Mouse (Mus musculus): ENCODE data around the gene Slc15a5. TPM values are rescaled to one million over a fixed set of nuclear protein-coding genes. Genes with fewer than 3 reads are reported as not detected.

The Slc15a5 gene
- polyA plus RNA-seq, 1 experiment from 2014 or later: not detected

DNA sequence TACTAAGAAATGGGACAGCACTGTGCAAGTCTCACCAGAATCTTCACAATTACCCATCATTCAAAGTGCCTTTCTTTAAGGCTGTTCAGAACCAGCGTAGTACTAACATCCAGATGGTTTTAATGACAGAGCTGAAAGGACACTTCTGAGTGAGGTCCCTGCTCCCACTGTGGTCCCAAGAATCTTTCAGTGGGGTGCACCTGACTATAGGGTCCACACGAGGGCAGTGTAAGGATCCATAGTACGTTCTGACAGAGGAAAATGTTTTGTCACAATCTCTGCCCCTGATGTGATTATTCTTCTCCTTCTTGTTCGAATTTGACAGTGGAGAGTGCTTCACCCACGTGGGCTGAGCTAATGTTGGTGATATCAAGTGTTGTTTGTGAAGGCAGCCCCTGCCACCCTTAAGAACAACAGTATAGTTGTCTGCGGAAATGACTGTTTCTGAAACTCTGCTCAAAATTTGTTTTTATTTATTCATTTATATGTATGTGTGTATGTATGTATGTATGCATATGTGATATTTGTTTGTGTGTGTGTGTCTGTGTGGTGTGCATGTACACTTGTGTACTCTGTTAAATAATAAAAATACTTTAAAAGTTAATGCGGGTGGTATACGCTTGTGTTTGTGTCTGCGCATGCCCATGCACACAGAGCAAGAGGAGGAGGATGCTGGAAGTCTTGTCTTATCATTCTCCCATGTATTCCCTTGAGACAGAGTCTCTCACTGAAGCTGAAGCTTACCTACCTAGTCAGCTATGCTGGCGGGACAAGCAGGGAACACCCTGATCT, 98.6 kb downstream of the Slc15a5 start:
- no peak for ATAC-seq
- no peak overlapping the region for H3K9ac ChIP-seq
- no peaks in the 10 kb centered on the region for H3K27me3 ChIP-seq (replicated peaks)
- H3K27ac ChIP-seq: no peak overlapping the region
- H3K4me3 ChIP-seq (replicated peaks): no peak overlapping the region
- no peak overlapping the region for H3K4me2 ChIP-seq (replicated peaks)
- H3K36me3 ChIP-seq: no peaks in the 10 kb centered on the region
- no peaks in the 10 kb centered on the region for H3K9me3 ChIP-seq
- H3K4me1 ChIP-seq (replicated peaks): no peaks in the 10 kb centered on the region
- 81% methylated on average over 10 of the region's 10 CpGs for WGBS

DNA sequence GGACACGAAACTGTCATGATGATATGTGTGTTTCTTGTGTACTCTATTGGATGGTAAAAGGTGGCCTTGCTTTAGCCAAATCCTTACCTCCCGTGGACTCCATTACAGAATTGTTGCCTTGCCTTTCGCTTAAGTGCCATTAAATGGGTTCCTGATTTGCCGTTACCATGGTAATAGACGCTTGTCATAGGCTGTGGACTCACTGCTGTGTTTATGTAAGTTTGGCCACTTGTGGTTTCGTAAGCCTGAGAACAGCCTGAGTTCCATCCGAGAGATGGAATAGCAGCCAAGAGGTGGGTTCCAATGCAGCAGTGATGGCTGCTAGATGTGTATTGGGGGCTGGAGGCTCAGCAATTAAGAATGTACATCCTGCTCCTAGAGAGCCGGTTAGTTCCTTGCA, 99.3 kb downstream of the Slc15a5 start:
- Histone ChIP-seq H3K4me3 (replicated peaks) (no peak overlapping the region), H3K4me1 (replicated peaks) (no peaks in the 10 kb centered on the region), H3K27me3 (replicated peaks) (no peaks in the 10 kb centered on the region), H3K9me3 (no peaks in the 10 kb centered on the region), H3K36me3 (no peaks in the 10 kb centered on the region), H3K27ac (no peak overlapping the region), H3K4me2 (replicated peaks) (no peak overlapping the region), H3K9ac (no peak overlapping the region)
- ATAC-seq: no peak
- 76% methylated on average over 8 of the region's 8 CpGs for whole genome bisulfite sequencing

DNA sequence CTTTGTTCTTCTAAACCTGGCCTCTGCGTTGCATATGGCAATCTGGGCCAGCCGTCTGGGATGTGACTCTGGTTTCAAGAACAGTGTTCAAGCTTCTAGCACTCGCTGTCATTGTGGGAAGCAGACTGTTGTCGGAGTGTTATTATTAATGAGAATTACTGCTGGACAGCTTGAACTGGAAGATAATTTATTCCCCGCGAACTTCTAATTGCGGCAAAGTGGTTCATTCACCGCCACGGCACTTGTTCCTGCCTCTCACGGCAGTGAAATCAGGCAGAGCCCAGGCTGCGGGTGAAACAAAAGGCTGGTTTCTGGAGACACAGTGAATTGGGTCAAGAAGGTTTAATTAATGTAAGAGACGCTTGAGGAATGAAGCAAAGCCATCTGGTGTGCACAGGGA, 99.9 kb downstream of the Slc15a5 start:
- Histone ChIP-seq H3K9me3 (no peaks in the 10 kb centered on the region), H3K9ac (no peak overlapping the region), H3K4me2 (replicated peaks) (no peak overlapping the region), H3K36me3 (no peaks in the 10 kb centered on the region), H3K27ac (no peak overlapping the region), H3K4me3 (replicated peaks) (no peak overlapping the region), H3K27me3 (replicated peaks) (no peaks in the 10 kb centered on the region), H3K4me1 (replicated peaks) (no peaks in the 10 kb centered on the region)
- 81% methylated on average over 12 of the region's 12 CpGs for WGBS
- ATAC-seq: no peak

DNA sequence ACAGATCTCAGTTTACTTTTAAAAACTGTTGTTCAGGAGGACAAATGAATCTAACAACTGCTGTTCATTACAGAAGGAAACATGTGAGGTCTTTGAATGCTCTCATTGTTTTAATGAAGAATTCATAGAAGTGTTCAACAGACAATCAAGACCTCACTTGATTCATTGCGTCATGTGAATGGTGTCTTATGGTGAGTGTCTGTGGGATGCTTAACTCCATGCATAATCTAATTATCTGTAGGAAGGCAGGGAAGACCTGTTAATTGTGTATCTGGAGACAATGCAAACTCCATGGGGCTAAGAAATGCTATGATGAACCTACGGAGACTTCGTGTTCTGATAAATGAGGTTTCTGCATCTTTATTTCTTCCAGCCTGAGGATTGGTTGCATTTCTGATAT, 103.7 kb downstream of the Slc15a5 start:
- H3K36me3 ChIP-seq: no peaks in the 10 kb centered on the region
- 93% methylated on average over 3 of the region's 3 CpGs for WGBS
- no peak overlapping the region for H3K9ac ChIP-seq
- no peak for ATAC-seq
- no peaks in the 10 kb centered on the region for H3K27me3 ChIP-seq (replicated peaks)
- H3K9me3 ChIP-seq: no peaks in the 10 kb centered on the region
- no peak overlapping the region for H3K4me3 ChIP-seq (replicated peaks)
- no peak overlapping the region for H3K4me2 ChIP-seq (replicated peaks)
- no peaks in the 10 kb centered on the region for H3K4me1 ChIP-seq (replicated peaks)
- no peak overlapping the region for H3K27ac ChIP-seq

DNA sequence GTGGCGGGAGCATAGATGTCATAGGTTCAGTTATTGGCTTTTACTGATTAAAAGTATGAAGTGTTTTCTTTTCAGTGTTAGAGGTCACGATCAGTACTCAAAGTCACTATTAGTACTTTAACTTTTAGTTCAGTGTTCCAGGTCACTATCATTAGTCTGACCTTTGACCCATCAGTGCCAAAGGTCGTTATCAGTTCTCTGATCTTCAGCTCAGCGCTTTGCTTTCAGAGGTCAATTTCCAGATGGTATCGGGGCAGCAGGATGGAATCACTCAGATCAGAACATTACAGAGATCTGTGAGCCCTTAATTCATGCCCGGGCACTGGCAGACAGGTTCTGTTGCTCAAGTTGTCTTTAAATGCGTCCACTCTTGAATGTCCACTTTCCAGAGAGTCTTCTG, 116.0 kb downstream of the Slc15a5 start:
- Histone ChIP-seq H3K27me3 (replicated peaks) (no peaks in the 10 kb centered on the region), H3K4me1 (replicated peaks) (no peaks in the 10 kb centered on the region), H3K4me2 (replicated peaks) (no peak overlapping the region), H3K4me3 (replicated peaks) (no peak overlapping the region), H3K9me3 (no peaks in the 10 kb centered on the region), H3K9ac (no peak overlapping the region), H3K27ac (no peak overlapping the region), H3K36me3 (no peaks in the 10 kb centered on the region)
- 58% methylated on average over 7 of the region's 7 CpGs for WGBS
- ATAC-seq: no peak

DNA sequence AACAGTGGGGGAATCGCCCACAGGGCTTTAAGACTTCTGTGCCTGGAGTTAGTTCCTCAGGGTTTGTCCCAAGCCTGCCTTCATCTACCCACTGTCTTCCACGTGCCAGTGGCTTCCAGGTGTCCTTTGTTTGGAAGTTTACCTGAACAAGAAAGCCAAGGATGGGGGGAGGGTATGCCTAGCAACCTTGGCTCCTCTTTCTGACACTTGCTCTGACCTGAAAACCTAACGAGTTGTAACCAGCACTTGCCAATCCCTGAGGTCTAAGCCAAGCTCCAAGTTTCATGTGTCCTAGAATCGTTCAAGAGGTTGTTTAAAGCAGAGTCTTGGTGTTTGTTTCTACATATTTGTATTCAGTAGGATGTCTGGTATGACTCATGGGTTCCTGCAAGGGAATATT, 116.9 kb downstream of the Slc15a5 start:
- Histone ChIP-seq H3K4me3 (replicated peaks) (no peak overlapping the region), H3K4me2 (replicated peaks) (no peak overlapping the region), H3K9me3 (no peaks in the 10 kb centered on the region), H3K9ac (no peak overlapping the region), H3K27me3 (replicated peaks) (no peaks in the 10 kb centered on the region), H3K4me1 (replicated peaks) (no peaks in the 10 kb centered on the region), H3K27ac (no peak overlapping the region), H3K36me3 (no peaks in the 10 kb centered on the region)
- 60% methylated on average over 4 of the region's 4 CpGs for WGBS
- no peak for ATAC-seq

DNA sequence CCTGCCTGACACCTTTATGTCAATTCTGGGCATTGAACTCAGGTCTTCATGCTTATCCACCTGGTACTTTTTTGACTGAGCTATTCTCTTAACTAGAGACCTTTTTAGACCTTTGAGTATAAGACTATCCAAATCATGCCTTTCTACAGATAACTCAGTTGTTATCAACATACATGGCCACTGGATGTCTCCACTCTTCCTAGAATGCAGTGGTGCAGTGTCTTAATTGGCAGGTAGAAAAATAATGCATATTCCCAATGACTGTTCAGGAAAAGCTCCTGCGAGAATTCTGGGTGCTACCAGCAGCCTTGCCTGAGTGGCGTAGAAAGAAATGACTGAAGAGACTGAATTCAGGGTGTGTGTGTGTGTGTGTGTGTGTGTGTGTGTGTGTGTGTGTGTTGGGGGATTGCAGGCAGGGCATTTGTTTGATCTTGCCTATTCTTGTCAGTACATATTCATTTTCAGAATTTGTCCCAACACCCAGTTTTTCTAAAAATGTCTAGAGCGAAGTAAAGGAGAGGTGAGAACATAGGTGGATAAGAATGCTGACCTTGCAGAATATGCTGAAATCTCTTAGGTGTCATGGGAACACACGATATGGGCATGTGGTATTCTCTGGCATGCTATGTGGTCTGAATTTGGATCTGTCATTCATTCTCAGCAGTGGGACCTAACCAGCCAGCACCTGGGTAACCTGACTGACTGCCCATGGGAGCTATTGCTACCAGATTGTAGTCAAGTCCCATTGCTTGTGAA, 119.5 kb downstream of the Slc15a5 start:
- Histone ChIP-seq H3K4me2 (replicated peaks) (no peak overlapping the region), H3K4me3 (replicated peaks) (no peak overlapping the region), H3K9ac (no peak overlapping the region), H3K9me3 (no peaks in the 10 kb centered on the region), H3K27ac (no peak overlapping the region), H3K4me1 (replicated peaks) (no peaks in the 10 kb centered on the region), H3K36me3 (no peaks in the 10 kb centered on the region), H3K27me3 (replicated peaks) (no peaks in the 10 kb centered on the region)
- WGBS: 90% methylated on average over 4 of the region's 4 CpGs
- ATAC-seq: no peak

DNA sequence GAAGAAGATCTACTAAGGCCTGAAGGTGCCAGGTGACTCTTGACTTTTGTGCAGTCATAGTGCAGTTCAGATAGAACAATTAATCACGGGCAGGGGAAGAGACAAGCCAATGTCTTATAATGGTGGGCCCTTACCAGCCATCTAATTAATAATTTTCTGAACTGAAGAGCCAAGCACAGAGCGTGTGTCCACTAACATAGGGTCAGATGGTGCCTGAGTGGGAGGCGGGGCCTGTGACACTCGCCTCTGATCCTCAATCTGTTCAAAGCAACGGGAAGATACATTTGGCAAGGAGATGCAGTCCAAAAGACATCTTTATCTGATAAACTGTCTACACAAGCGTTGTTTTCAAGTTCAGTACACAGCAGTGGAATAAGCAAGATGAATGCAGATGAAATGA, 122.1 kb downstream of the Slc15a5 start:
- Histone ChIP-seq H3K27me3 (replicated peaks) (no peaks in the 10 kb centered on the region), H3K27ac (no peak overlapping the region), H3K4me3 (replicated peaks) (no peak overlapping the region), H3K36me3 (no peaks in the 10 kb centered on the region), H3K4me1 (replicated peaks) (no peaks in the 10 kb centered on the region), H3K9me3 (no peaks in the 10 kb centered on the region), H3K4me2 (replicated peaks) (no peak overlapping the region), H3K9ac (no peak overlapping the region)
- WGBS: 83% methylated on average over 6 of the region's 6 CpGs
- ATAC-seq: no peak

DNA sequence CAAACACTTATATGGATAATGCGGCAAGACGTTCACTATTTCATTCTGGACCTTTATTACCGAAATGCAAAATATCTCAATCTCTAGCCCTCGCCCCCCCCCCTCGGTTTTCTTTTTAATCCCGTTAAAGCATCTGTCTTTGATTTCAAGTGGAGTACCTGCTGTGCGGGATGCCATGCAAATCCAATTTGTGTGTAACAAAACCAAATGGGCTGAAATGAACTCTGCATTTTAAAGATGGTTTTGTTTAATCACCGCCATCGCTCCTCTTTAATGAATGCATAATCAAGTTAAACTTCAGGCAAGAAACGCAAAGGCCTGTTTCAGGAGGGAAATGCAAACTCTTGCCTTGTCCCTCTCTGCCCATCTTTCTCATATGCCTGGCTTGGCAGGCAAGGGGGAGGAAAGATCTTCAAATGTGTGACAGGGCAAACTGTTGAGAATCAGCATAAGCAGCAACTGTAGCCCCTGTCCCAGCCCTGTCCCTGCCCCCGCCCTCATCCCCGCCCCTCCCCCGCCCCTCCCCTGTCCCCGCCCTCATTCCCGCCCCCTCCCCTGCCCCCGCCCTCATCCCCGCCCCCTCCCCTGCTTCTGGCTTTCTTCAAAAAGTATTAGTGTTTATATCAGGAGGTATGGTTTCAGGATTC, 122.8 kb downstream of the Slc15a5 start:
- Histone ChIP-seq H3K9ac (no peak overlapping the region), H3K4me2 (replicated peaks) (no peak overlapping the region), H3K36me3 (no peaks in the 10 kb centered on the region), H3K27me3 (replicated peaks) (no peaks in the 10 kb centered on the region), H3K27ac (no peak overlapping the region), H3K9me3 (no peaks in the 10 kb centered on the region), H3K4me3 (replicated peaks) (no peak overlapping the region), H3K4me1 (replicated peaks) (no peaks in the 10 kb centered on the region)
- WGBS: 42% methylated on average over 17 of the region's 17 CpGs
- no peak for ATAC-seq

DNA sequence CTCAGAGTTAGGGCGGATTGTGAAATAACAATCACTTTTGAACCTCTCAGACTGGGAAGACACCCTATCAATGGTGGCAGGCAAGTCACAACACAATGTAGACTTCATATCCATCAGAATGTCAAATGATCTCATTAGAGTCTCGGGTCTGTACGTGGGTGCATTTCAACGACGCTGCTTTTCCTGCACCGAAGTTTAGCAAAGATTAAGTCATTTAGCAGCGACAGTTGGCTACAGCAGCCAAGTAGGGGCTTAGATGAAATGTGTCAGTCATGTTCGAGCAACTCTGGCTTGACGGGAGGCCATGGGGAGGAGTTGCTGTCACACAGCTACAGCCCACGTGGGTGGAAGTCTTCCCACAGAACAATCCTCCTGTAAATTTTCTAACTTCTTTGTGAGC, 133.2 kb downstream of the Slc15a5 start:
- Histone ChIP-seq H3K4me3 (replicated peaks) (no peak overlapping the region), H3K4me1 (replicated peaks) (no peaks in the 10 kb centered on the region), H3K4me2 (replicated peaks) (no peak overlapping the region), H3K27ac (no peak overlapping the region), H3K9ac (no peak overlapping the region), H3K36me3 (no peaks in the 10 kb centered on the region), H3K9me3 (no peaks in the 10 kb centered on the region), H3K27me3 (replicated peaks) (no peaks in the 10 kb centered on the region)
- 82% methylated on average over 10 of the region's 10 CpGs for WGBS
- no peak for ATAC-seq

DNA sequence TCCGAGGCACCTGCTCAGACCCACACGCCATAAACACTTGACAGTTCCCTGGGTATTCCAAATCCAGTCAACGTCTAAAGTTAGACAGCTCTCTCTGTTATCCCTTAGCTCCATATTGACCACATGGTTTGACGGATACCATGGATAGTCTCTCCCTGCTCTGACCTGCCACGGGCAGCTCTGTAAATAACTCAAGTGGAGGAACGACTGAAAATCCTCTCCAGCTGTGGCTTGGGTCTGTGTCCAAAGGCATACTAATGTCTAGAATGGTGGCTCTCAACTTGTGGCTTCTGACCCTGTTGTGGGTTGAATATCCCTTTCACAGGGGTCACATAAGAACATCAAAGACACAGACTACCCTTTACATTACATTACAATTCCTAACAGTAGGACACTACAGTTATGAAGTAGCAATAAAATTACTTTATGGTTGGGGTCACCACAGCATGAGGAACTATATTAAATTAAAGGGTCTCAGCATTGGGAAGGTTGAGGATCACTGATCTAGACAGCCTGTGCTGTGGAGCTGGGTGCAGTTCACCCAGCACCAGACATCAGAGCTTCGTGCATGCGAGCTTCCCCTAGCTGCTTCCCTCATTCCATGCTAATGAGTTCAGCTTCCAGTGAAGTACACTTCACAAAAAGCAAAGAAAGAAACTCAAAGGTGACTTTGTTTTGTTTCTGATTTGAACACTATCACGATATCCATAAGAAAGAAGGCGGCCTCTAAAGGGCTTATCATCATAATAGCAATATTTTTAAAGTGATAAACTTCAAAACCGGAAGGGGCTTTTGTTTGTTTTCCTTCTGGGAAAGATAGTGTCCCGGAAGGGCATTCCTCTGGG, 139.1 kb downstream of the Slc15a5 start:
- Histone ChIP-seq H3K36me3 (no peaks in the 10 kb centered on the region), H3K27ac (no peak overlapping the region), H3K4me1 (replicated peaks) (no peaks in the 10 kb centered on the region), H3K27me3 (replicated peaks) (no peaks in the 10 kb centered on the region), H3K4me2 (replicated peaks) (no peak overlapping the region), H3K9ac (no peak overlapping the region), H3K9me3 (no peaks in the 10 kb centered on the region), H3K4me3 (replicated peaks) (no peak overlapping the region)
- no peak for ATAC-seq
- 43% methylated on average over 12 of the region's 12 CpGs for WGBS

DNA sequence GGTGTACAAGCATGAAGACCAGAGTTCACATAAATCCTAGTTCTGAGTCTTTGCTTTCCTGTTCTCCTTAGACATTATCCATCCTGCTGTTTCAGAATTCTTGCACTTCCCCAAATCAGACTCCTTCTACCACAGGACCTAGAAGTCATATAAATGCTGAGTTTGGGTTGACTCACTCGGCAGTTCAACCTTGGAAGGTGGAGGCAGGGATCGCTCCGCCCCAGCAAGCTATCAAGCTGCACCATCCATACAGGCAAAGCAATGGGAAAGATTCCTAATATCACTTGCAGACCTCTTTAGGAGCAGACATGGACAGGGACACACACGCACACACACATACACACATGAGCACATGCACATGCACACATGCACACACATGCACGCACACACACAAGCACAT, 142.2 kb downstream of the Slc15a5 start:
- no peak overlapping the region for H3K4me3 ChIP-seq (replicated peaks)
- H3K9me3 ChIP-seq: no peaks in the 10 kb centered on the region
- H3K9ac ChIP-seq: no peak overlapping the region
- ATAC-seq: no peak
- 88% methylated on average over 5 of the region's 5 CpGs for WGBS
- H3K36me3 ChIP-seq: no peaks in the 10 kb centered on the region
- H3K27me3 ChIP-seq (replicated peaks): no peaks in the 10 kb centered on the region
- H3K27ac ChIP-seq: no peak overlapping the region
- no peak overlapping the region for H3K4me2 ChIP-seq (replicated peaks)
- H3K4me1 ChIP-seq (replicated peaks): no peaks in the 10 kb centered on the region
